In the genomic region with DNA sequence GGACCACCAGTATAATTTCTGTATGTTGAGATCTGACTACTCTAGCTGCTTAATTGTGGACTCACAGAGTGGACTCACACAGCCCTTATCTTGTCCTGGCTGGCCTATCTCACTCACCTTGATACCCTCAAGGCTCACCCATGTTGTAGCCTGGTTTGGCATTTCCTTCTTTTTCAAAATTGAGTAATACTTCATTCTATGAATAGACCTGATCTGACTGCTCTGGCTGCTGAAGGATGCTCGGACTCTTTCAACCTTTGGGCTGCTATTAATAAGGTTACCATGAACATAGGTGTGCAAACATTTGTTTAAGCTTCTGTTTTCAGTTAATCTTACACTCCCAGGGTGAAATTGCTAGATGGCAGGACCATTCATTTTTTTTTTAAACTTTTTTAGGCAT, we compare ENCODE assay signal across 24 mouse cellular contexts. TPM values are rescaled to one million over a fixed set of nuclear protein-coding genes. Genes with fewer than 3 reads are reported as not detected.
DNase-seq lines count a peak whose midpoint lies in the region; ATAC-seq and TF ChIP-seq lines count a peak whose summit lies in the region.
"Had no signal": no experiment of that assay in that cellular context is flagged by ENCODE, and none has a peak within 500 bp of the region (broad histone marks: within the 10 kb centered on the region; RNA-seq: fewer than 3 reads in every experiment).

No protein-coding gene starts in this region.

- H3K4me1 ChIP-seq in liver, adult 2 months (ENCODE audit: control insufficient read depth, insufficient read depth, low read length): peaks cover 9% of the 10 kb centered on the region; the same call in 1 of the 2 replicates
- H3K4me1 ChIP-seq in liver, embryonic 12.5 days: peaks cover 7% of the 10 kb centered on the region; the same call in 1 of the 2 replicates
- peaks cover 4% of the 10 kb centered on the region for H3K4me1 ChIP-seq in liver, postnatal 0 days (ENCODE audit: insufficient read depth)
- H3K4me1 ChIP-seq in embryonic fibroblast, embryonic 13.5 days (ENCODE audit: control insufficient read depth, insufficient read depth, low read length): peaks cover 21% of the 10 kb centered on the region
- H3K4me1 ChIP-seq in stomach, postnatal 0 days (replicated peaks; ENCODE audit: control insufficient read depth, insufficient read depth): no peaks in the 10 kb centered on the region

- no peaks in the 10 kb centered on the region for H3K79me2 ChIP-seq in liver, adult 2 months (ENCODE audit: control insufficient read depth, insufficient read depth, low read length)

- H3K9me3 ChIP-seq in liver, embryonic 12.5 days (replicated peaks): no peaks in the 10 kb centered on the region
- H3K9me3 ChIP-seq in liver, postnatal 0 days (ENCODE audit: low read length): no peaks in the 10 kb centered on the region
- no peaks in the 10 kb centered on the region for H3K9me3 ChIP-seq in stomach, postnatal 0 days (ENCODE audit: control insufficient read depth, low read length)

- ATAC-seq in liver, embryonic 12.5 days: no peak
- ATAC-seq in liver, postnatal 0 days: peak; percentile 56
- ATAC-seq in stomach, postnatal 0 days (ENCODE audit: low FRiP score, low TSS enrichment): peak; percentile 55; the same call in 1 of the 2 replicates
- ATAC-seq: activated CD4-positive, CD25-positive, alpha-beta regulatory T cell, adult 4 months; CD4-positive, CD25-positive, alpha-beta regulatory T cell, adult 4 months; Patski had no signal

- H3K9ac ChIP-seq in liver, adult 2 months (ENCODE audit: low read depth, low read length): no peak overlapping the region
- no peak overlapping the region for H3K9ac ChIP-seq in liver, embryonic 12.5 days
- no peak overlapping the region for H3K9ac ChIP-seq in liver, postnatal 0 days (replicated peaks)
- no peak overlapping the region for H3K9ac ChIP-seq in stomach, postnatal 0 days (ENCODE audit: low read length)

- TF ChIP-seq EP300 in liver, postnatal 0 days (IDR thresholded peaks at IDR 0.05; ENCODE audit: low read depth): no peak
- TF ChIP-seq EP300 in stomach, postnatal 0 days (optimal IDR thresholded peaks at IDR 0.05): no peak

- no peak overlapping the region for H3K27ac ChIP-seq in liver, adult 2 months (replicated peaks; ENCODE audit: insufficient read depth, low read depth, low read length)
- H3K27ac ChIP-seq in liver, embryonic 12.5 days: no peak overlapping the region
- H3K27ac ChIP-seq in liver, postnatal 0 days (ENCODE audit: low read depth): no peak overlapping the region
- H3K27ac ChIP-seq in embryonic fibroblast, embryonic 13.5 days (ENCODE audit: insufficient read depth, low read length): peak overlapping the region; percentile 49; the same call in 1 of the 2 replicates
- H3K27ac ChIP-seq in stomach, postnatal 0 days (replicated peaks): no peak overlapping the region

- WGBS in liver, adult 2 months: 22% methylated on average over 1 of the region's 1 CpGs
- 56% methylated on average over 1 of the region's 1 CpGs for WGBS in liver, embryonic 12.5 days (ENCODE audit: insufficient replicate concordance)
- whole genome bisulfite sequencing in liver, postnatal 0 days (ENCODE audit: insufficient replicate concordance): 59% methylated on average over 1 of the region's 1 CpGs
- 54% methylated on average over 1 of the region's 1 CpGs for WGBS in stomach, postnatal 0 days

- intact Hi-C loops in heart, postnatal 14 days (cut with DNase I): no loop called here

- no peak overlapping the region for H3K4me3 ChIP-seq in liver, adult 2 months (ENCODE audit: insufficient read depth, low read depth, low read length)
- no peak overlapping the region for H3K4me3 ChIP-seq in liver, embryonic 12.5 days
- no peak overlapping the region for H3K4me3 ChIP-seq in liver, postnatal 0 days (ENCODE audit: low read depth, low read length)
- no peak overlapping the region for H3K4me3 ChIP-seq in embryonic fibroblast, embryonic 13.5 days (ENCODE audit: insufficient read depth, low read length)
- no peak overlapping the region for H3K4me3 ChIP-seq in stomach, postnatal 0 days (ENCODE audit: low read depth, low read length)

- DNase-seq in liver, adult 2 months (ENCODE audit: extremely low read depth, low read depth, low spot score): peak; percentile 79
- no peak for DNase-seq in liver, postnatal 0 days
- DNase-seq in liver: no peak
- no peak for DNase-seq in stomach, postnatal 0 days (ENCODE audit: low spot score)
- DNase-seq in heart, postnatal 14 days: no peak
- DNase-seq in kidney, adult 11 months: no peak
- DNase-seq: adrenal gland, adult 2 months; adrenal gland, adult 8-10 months; adrenal gland, postnatal 10 days; adrenal gland, postnatal 14 days; adrenal gland, postnatal 25 days; adrenal gland, postnatal 36 days; B cell, adult 2 months; cerebellum, adult 11 months; cerebellum, adult 11-12 months had no signal

- no peaks in the 10 kb centered on the region for H3K27me3 ChIP-seq in liver, adult 2 months (ENCODE audit: control insufficient read depth, insufficient read depth, low read length)
- peaks cover 6% of the 10 kb centered on the region for H3K27me3 ChIP-seq in liver, embryonic 12.5 days (replicated peaks)
- no peaks in the 10 kb centered on the region for H3K27me3 ChIP-seq in liver, postnatal 0 days (ENCODE audit: insufficient read depth, low read length)
- H3K27me3 ChIP-seq in stomach, postnatal 0 days (ENCODE audit: control insufficient read depth, insufficient read depth, low read length): no peaks in the 10 kb centered on the region
- H3K27me3 ChIP-seq: CH12.LX, Patski had no signal

- H3K36me3 ChIP-seq in liver, adult 2 months (ENCODE audit: control insufficient read depth, insufficient read depth, low read length): no peaks in the 10 kb centered on the region
- no peaks in the 10 kb centered on the region for H3K36me3 ChIP-seq in liver, embryonic 12.5 days
- H3K36me3 ChIP-seq in liver, postnatal 0 days (replicated peaks; ENCODE audit: insufficient read depth, low read length): no peaks in the 10 kb centered on the region
- no peaks in the 10 kb centered on the region for H3K36me3 ChIP-seq in stomach, postnatal 0 days (ENCODE audit: control insufficient read depth, insufficient read depth, low read length)
- H3K36me3 ChIP-seq: G1E had no signal

- TF ChIP-seq POLR2A in liver, adult 2 months (IDR thresholded peaks at IDR 0.05; ENCODE audit: extremely low read depth, insufficient read depth, low read length): no peak
- TF ChIP-seq POLR2A in embryonic fibroblast, embryonic 13.5 days (IDR thresholded peaks at IDR 0.05; ENCODE audit: low read depth, low read length): no peak

- no peak overlapping the region for H3K4me2 ChIP-seq in liver, embryonic 12.5 days
- H3K4me2 ChIP-seq in liver, postnatal 0 days (ENCODE audit: low read depth, low read length): no peak overlapping the region
- no peak overlapping the region for H3K4me2 ChIP-seq in stomach, postnatal 0 days (replicated peaks; ENCODE audit: low read depth)

- TF ChIP-seq CTCF in liver, adult 2 months (IDR thresholded peaks at IDR 0.05; ENCODE audit: low read depth, low read length): no peak
- TF ChIP-seq CTCF in liver, postnatal 0 days (IDR thresholded peaks at IDR 0.05; ENCODE audit: low read depth): no peak
- no peak for TF ChIP-seq CTCF in embryonic fibroblast, embryonic 13.5 days (IDR thresholded peaks at IDR 0.05; ENCODE audit: borderline replicate concordance, insufficient read depth, low read length)
- no peak for TF ChIP-seq CTCF in stomach, postnatal 0 days (IDR thresholded peaks at IDR 0.05; ENCODE audit: low read depth)

RNA-seq across cellular contexts. Expression of a gene that starts 51.6 kb away (rescaled TPM):
- not detected in 2 replicates for total RNA-seq in liver, adult 2 months (2014; rRNA removed)
- not detected in 2 replicates for polyA plus RNA-seq in liver, adult 2 months (2012; rRNA removed)
- not detected in 2 replicates for polyA plus RNA-seq in liver, embryonic 12.5 days (2016; fragmentation: Nextera tagmentation; extraction: Ambion mirVana)
- polyA plus RNA-seq in liver, postnatal 0 days (2015; fragmentation: Nextera tagmentation; extraction: Ambion mirVana): not detected in 2 replicates
- not detected in 2 replicates for polyA plus RNA-seq in embryonic fibroblast, embryonic 13.5 days (2011; ENCODE audit: insufficient read length, low read depth, missing spikeins)
- polyA plus RNA-seq in stomach, postnatal 0 days (2015; fragmentation: Nextera tagmentation; extraction: Ambion mirVana): not detected in 2 replicates
- total RNA-seq in heart, postnatal 14 days (2021): not detected
- total RNA-seq: adrenal gland, postnatal 14 days; CH12.LX; MEL had no signal
- polyA plus RNA-seq: activated CD4-positive, CD25-positive, alpha-beta regulatory T cell, adult 4 months; C2C12; CD4-positive, CD25-positive, alpha-beta regulatory T cell, adult 4 months; G1E had no signal
